Mouse (Mus musculus) spleen, adult 2 months (tissue): Measurements from ENCODE around the gene Tln1.

ENCODE experiments used
- CTCF ChIP-seq: fragments of 200-500 bp; IDR thresholded peaks from 2 replicates; pipeline ENCODE4 v1.5.1; 2011; ENCODE audit warnings: mild to moderate bottlenecking, inconsistent platforms; ENCODE audit not compliant: insufficient read depth, insufficient read length, insufficient replicate concordance; ENCODE audit errors: extremely low read depth
- POLR2A ChIP-seq: fragments of 200-500 bp; IDR thresholded peaks from 2 replicates; pipeline ENCODE4 v1.6.1; 2011; ENCODE audit warnings: low read depth, low read length, inconsistent platforms

DNA sequence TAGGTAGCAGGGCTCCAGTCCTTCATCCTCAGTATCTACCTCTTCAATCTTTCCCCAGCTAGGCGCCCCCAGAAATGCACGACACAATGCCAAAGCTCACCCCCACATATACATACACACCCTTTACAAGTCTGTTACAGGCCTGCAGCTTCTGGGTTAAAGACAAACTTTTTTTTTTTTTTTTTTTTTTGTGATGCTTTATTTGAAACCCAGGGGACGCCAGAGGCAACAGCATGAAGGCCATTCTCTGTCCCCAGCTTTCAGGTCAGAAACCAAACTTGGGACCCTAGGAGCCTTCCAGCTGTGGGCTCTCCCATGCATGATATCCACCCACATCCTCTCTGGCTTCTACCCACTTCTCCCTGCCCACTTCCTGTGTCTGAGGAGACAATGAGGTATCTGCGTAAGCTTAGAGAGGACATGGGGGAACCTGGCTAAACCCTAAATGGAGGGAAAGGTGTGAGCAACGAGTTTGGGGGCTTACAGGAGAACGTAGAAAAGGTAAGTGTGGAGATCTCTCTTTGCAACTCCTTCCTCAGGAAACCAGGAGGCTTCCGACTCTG lies 80.5 kb downstream of the Tln1 start:
- TF ChIP-seq CTCF (no peak), POLR2A (no peak)
